Mouse (Mus musculus) Muller cell, postnatal 12 days (primary cell): ENCODE measurements around the gene 1700007K13Rik.
"Not testable (repeated sequence)": the region's sequence is repeated elsewhere in the genome, so short reads cannot be mapped to it uniquely, and the experiment has no call there.

Experiments used
- DNase-seq: peaks from one replicate; pipeline ENCODE4 v3.0.0-alpha.2; 2015; ENCODE audit errors: inconsistent ontology term

Gene 1700007K13Rik

DNA sequence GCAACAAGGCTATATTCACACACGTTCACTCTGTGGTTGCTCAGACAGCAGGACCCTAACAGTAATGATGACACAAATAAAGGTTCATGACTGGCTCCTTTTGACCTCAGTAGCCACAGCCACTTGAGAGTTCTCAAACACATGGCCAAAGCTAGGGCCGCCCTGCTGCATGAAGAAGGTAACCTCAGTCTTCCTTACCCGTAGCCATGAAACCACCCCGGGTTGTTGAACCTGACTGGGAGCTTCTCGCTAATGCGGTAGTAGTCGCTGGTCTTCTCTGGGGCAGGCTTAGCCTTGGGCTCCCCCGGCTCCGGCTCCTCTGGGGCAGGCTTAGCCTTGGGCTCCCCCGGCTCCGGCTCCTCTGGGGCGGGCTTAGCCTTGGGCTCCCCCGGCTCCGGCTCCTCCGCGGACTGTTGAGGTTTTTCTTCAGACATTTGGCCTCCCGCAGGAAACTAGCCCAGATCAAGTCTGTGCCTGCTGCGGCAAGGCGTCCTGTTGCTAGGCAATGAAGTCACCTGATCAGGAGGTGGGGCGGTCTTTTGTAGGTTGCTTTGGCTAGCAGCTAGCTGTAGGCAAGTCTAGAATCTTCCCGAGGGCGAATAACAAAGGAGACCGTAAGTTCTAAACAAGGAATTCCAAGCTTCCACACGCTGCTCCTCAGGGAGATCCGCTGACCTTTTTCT, at the start of gene 1700007K13Rik:
TSS of gene 1700007K13Rik (minus strand) at position 497 of the 683 bp plus-strand sequence.
- peak; percentile 64 for DNase-seq

DNA sequence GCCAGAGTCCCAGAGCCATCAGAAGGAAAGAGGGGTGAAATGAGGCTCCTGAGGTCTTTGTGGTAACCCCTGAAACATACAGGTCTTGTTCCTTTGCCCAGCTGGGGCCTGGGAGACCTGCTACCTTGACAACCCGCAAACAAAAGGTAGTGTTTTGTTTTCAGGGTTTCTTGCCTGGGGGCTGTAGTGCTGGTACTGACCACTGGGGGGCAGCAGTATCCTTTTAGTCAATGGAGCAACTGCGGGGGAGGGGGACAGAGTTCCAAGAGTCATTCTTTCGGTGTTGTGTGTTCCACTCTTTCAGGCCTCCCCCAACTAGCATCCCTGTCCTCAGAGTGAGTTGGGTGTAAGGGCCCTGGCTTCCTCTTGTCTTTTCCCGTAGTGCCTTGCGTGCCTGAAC, 48.4 kb upstream of the 1700007K13Rik start:
- DNase-seq: peak; percentile 86

- DNase-seq: peak; percentile 49
These were observed 47.6 kb upstream of the 1700007K13Rik start for GRCm38 (mm10) chr2:28513431-28514370.

- peak; percentile 66 for DNase-seq
These were observed 46.8 kb upstream of the 1700007K13Rik start, which contains the start of gene Ralgds for GRCm38 (mm10) chr2:28512798-28513401. Gene Ralgds (plus strand): TSS chr2:28513125.

DNA sequence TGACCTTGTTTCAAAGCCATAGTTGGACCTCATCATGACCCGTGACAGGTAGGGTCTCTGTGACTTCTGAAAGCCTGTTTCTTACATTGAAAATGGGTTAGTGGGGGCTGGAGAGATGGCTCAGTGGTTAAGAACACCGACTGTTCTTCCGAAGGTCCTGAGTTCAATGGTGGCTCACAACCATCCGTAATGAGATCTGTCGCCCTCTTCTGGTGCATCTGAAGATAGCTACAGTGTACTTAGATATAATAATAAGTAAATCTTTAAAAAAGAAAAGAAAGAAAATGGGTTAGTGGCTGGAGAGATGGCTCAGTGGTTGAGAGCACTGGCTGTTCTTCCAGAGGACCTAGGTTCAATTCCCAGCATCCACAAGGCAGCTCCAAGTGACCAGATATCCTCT, 45.5 kb upstream of the 1700007K13Rik start:
- DNase-seq: not testable (repeated sequence)

GRCm38 (mm10) chr2:28506291-28506690, 40.2 kb upstream of the 1700007K13Rik start:
- no peak for DNase-seq

DNA sequence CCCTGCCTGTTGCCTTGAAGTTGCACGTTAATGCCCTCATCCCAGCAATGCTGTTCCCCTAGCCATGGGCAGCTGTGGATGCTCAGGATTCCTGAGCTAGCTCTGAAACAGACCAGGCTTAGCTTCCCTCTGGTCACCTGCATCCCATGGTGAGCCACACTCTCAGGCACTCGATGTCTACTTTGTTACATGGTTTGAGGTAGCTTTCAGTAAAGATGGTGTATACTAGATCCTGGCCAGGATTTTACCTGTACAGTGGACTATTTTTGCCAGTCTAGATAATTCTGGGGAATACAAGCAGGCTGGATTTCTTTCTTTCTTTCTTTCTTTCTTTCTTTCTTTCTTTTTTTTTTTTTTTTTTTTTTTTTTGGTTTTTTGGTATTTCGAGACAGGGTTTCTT, 39.7 kb upstream of the 1700007K13Rik start, which contains the start of gene Gm10134:
TSS of gene Gm10134 (plus strand) at position 301 of the 400 bp plus-strand sequence.
- no peak for DNase-seq

- DNase-seq: no peak
These were observed 38.5 kb upstream of the 1700007K13Rik start for GRCm38 (mm10) chr2:28504676-28505075.

DNA sequence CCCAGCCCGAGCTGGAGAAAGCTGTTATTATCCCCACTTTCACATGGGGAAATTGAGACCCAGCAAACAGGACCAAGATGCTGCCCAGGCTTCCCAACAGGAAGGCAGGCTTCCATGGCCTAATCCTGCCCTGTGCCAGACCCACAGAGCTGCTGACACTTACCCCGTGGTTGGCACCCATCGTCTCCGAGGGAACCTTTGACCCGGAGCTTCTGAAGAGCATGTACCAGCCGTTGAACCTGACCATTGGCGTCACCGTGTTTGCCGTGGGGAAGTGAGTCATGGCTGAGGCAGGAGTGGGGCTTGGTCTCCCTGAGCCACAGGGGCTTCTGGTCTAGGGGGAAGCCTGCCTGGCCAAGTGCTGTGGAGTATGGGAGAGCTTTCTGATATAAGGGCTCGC, 36.9 kb upstream of the 1700007K13Rik start:
- DNase-seq: no peak

DNA sequence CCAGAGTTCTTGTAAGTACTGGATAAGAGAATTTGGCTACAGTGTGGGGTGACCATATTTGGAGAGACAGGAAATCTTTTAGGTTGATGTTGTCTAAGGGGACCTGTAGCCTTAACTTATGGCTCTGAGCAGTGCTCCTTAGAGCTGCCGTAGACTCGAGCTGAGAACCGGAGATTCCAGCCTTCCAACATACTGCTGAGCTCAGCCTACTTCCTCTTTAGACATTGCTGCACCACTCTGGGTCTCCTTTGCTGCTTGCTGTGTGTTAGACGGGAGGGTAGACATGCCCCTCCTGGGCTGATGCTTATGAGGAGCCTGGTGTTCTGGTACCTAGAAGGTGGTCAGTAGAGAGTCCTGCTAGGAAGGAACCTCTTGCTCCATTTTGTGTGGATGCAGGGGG, 32.3 kb upstream of the 1700007K13Rik start:
- DNase-seq: no peak

GRCm38 (mm10) chr2:28497561-28497960, 31.4 kb upstream of the 1700007K13Rik start:
- DNase-seq: no peak

DNA sequence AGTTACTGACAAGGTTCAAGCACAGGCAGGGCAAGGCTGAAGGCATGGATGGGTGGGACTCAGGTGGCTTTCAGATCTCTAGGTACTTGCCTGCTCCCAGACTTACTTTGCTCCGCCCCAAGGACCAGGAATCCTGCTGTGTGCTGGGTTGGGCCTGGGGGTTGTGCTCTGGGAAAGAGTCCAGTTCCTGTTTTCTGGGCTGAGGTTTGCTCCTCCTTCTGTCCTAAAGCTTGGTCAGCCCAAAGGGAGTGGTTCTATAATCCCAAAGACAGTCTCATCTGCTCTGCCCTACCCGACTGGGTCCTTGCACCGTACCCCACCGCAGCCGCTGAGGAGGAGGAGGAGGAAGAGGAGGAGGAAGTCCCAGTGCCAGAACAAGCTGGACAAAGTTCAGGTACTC, 30.5 kb upstream of the 1700007K13Rik start, which contains the start of gene Gbgt1:
TSS of gene Gbgt1 (plus strand) at position 221 of the 400 bp plus-strand sequence.
- no peak for DNase-seq

DNA sequence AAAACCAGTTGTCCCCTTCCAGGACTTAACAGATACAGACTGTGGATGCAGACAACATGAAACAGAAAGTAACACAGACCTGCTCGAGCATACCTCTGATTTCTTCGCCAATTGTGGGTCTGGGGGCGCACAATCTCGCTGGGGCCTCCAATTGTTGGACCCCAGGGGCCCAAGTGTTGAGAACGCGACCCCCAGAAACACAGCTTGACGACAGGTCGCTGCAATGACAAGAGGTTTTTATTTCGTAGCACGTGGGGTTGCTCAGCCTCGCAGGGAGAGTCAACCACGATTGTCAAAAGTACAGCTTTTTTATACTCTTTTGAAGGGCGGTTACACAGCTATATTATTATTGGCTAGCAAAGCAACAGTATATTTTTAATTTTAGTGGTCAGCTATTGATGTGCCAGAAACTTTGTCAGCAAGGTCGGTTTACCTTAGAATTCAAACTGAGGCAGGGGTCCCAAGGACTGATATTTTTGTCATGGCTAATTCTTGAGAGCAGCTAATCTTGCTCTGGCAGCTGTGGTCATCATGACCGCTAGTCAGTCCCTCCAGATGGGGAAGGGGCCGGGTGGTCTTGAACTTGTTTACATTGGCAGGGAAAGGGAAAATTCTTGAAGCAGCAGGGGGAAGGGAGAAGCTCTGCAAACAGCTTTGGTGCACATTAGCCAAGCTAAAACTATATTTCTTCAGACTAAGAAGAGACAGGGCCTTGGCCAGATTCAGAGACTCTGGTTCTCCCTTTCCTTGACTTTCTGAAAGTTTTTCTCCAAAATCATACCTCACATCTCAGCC, 29.9 kb upstream of the 1700007K13Rik start:
- DNase-seq: no peak

DNA sequence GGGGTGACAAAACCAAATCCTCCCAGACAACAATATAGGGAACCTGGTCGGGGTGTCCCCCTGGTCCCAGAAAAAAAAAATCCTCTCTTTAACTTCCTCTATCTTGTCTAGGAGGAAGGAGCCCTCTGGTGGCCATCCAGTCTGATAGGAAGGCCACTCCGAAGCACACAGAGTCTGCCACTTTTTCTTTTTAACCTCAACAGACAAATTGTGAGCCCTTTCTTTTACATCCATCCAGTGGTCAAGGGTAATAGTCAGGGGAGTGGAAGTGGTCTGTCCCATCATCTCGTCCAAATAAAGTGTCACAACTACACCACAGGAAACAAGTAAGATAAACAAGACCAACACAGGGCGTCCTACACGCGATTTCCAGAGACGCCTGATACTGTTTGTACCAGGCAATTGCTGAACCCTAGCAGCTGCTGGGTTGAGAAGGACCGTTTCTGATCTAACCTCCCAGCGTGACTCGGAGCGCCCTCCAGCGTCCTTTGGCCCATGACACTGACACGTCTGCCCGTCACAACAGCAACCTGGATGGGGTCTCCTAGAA, 29.1 kb upstream of the 1700007K13Rik start:
- no peak for DNase-seq

DNA sequence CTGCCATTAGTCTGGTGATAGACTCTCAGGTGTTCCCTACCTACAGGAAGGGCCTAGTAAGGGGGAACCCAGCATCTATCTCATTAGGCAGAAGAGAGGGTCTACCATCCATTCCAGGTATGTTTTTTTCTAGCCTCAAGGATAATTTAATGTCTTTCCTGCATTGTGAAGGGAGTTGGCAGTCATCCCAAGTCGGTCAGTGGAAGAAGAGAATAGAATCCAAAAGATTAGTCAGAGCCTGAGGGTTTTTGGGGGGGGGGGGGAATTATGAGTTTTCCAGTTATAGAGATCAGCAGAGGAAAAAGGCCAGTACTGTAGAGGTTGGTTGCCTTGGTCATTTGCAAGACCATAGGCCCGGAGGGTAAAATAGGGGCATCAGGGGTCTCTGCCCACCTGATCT, 28.4 kb upstream of the 1700007K13Rik start:
- DNase-seq: peak; percentile 36

DNA sequence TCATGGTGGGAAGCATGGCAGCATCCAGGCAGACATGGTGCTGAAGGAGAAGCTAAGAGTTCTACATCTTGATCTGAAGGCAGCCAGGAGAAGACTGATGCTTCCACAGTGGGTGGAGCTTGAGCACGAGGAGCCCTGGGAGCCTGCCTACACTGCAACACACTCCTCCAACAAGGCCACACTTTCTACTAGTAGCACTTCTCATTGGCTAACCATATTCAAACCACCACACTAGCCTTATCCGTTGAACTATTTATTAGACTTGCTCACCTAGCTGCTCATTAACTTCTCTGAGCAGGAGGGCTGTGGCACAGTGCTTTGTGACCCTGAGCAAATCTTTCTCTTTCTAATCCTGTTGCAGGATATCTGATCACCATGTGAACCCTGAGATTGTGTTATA, 17.7 kb upstream of the 1700007K13Rik start:
- DNase-seq: no peak

DNA sequence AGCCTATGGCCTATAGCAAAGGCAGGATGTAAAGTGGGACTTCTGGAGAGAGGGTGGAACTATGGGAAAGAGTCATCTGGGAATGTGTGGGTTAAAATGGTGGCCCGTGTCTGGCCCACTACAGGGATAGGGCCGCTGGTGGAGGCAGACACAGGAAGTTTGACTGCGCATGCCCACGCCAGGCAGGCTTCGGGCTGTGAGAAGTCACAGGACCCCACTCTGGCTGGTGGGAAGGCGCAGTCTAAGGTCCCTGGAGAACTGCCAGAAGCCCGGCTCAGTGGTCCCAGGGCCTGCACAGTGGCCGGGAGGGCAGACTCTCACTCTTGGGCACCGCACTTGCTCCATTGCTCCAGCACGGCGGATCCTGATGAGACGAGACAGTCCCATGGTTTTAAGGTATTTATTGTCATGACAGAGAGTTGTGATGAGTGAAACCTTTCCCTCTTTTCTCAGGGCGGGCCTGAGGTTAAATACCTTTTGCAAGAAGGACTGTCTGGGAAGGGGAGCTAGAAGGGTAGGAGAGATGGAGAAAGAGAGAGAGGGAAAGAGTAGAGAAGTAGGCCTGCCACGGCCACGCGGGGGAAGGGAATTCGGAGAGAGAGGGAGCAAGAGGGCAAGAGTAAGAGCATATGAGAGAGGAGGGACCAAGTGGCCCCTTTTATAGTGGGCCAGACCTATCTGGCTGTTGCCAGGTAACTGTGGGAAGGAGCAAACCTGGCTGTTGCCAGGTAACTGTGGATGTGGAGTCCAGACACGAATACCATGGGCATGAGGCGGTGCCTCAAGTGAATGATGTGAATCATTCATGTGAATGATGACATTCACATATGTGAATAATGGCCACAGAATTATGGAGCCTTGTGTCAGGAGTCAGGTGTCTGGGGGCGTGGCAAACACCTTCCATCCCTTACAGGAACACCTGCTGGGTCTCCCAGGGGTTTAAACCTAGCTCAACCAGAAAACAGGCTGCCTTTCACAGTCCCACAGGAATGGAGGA, 13.4 kb upstream of the 1700007K13Rik start:
- no peak for DNase-seq

DNA sequence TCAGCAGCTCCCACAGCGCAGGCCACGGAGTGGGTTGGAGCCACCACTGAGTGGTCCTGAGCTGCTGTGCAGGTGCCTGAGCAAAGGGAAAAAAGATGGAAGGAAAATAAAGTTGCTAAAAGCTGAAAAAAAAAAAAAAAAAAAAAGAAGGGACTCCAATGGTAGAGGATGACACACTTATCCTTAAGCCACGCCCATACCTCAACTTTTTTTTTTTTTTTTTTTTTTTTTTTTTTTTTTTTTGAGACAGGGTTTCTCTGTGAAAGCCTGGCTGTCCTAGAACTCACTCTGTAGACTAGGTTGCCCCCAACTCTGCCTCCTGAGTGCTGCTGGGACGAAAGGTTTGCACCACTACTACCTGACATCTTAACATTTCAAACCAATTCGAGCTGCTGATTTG, 11.9 kb upstream of the 1700007K13Rik start:
- DNase-seq: not testable (repeated sequence)

DNA sequence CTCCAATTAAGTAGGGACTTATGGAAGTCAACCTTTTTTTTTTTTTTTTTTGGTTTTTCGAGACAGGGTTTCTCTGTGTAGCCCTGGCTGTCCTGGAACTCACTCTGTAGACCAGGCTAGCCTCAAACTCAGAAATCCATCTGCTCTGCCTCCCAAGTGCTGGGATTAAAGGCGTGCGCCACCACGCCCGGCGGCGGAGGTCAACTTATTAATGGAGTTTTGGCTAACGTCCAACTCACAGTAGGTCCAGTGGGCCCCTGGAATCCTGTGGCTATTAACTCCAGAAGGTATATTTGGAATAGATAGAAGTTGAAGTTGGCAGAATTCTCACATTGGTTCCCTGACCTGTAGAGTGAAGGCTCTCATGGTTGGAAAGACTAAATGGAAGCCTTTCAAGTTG, 5.9 kb upstream of the 1700007K13Rik start:
- not testable (repeated sequence) for DNase-seq

GRCm38 (mm10) chr2:28470591-28470990, 4.5 kb upstream of the 1700007K13Rik start:
- DNase-seq: no peak
